Mouse (Mus musculus) MEL (cell line): Measurements from ENCODE around the gene Btbd19. TPM values are rescaled to one million over a fixed set of nuclear protein-coding genes. Genes with fewer than 3 reads are reported as not detected.
A peak's percentile ranks its signal among the peaks of the same experiment; 100 is the strongest.

ENCODE experiments used
- DNase-seq: peaks from one replicate; pipeline ENCODE4 v3.0.0; 2011; ENCODE audit warnings: low read depth, low spot score
- H3K27ac ChIP-seq: 2 replicates; pipeline ENCODE4 v1.5.1; 2012; ENCODE audit warnings: low read depth, mild to moderate bottlenecking, control low read depth, low read length, moderate library complexity; ENCODE audit not compliant: control insufficient read depth
- H3K27me3 ChIP-seq, 2 experiments: fragments of 150-350 bp in 1 of 2; sonication (generic) in 1 of 2; 2 replicates each; pipeline ENCODE4 v1.6.1; 2012; ENCODE audit warnings: low read length in 2 of 2, mild to moderate bottlenecking in 2 of 2, improper control_type of control experiment in 1 of 2, moderate library complexity in 1 of 2; ENCODE audit not compliant: insufficient read depth in 2 of 2, control insufficient read depth in 1 of 2
- H3K36me3 ChIP-seq, 2 experiments: 2 replicates each; pipeline ENCODE4 v1.6.1; 2012 to 2014; ENCODE audit warnings: low read length in 2 of 2, improper control_type of control experiment in 1 of 2, inconsistent platforms in 1 of 2, mild to moderate bottlenecking in 1 of 2; ENCODE audit not compliant: insufficient read depth in 2 of 2, control insufficient read depth in 1 of 2
- H3K4me1 ChIP-seq, 2 experiments: fragments of 150-350 bp in 1 of 2; sonication (generic) in 1 of 2; 2 replicates each; pipeline ENCODE4 v1.6.1; 2012; ENCODE audit warnings: low read length in 2 of 2, improper control_type of control experiment in 1 of 2, mild to moderate bottlenecking in 1 of 2; ENCODE audit not compliant: insufficient read depth in 2 of 2, control insufficient read depth in 1 of 2
- H3K4me3 ChIP-seq, 2 experiments: fragments of 150-350 bp in 1 of 2; sonication (generic) in 1 of 2; 2 replicates each; pipeline ENCODE4 v1.5.1; 2012; ENCODE audit warnings: low read depth in 2 of 2, low read length in 2 of 2, mild to moderate bottlenecking in 2 of 2, moderate library complexity in 2 of 2, control low read depth in 1 of 2, improper control_type of control experiment in 1 of 2; ENCODE audit not compliant: control insufficient read depth in 1 of 2, insufficient read depth in 1 of 2
- H3K79me2 ChIP-seq: 2 replicates; pipeline ENCODE4 v1.6.1; 2012; ENCODE audit warnings: mild to moderate bottlenecking, low read length, moderate library complexity; ENCODE audit not compliant: control insufficient read depth, poor library complexity, insufficient read depth
- H3K9ac ChIP-seq: 2 replicates; pipeline ENCODE4 v1.6.1; 2012; ENCODE audit warnings: low read depth, mild to moderate bottlenecking, control low read depth, low read length, moderate library complexity; ENCODE audit not compliant: control insufficient read depth, poor library complexity, severe bottlenecking
- H3K9me3 ChIP-seq: fragments of 150-350 bp; sonication (generic); replicated peaks from 2 replicates; pipeline ENCODE4 v1.6.1; 2012; ENCODE audit warnings: mild to moderate bottlenecking, low read length, improper control_type of control experiment, moderate library complexity; ENCODE audit not compliant: insufficient read depth
- BHLHE40 ChIP-seq: IDR thresholded peaks from 2 replicates; pipeline ENCODE4 v1.6.1; 2012; ENCODE audit warnings: low read depth, mild to moderate bottlenecking, inconsistent platforms, low read length, improper control_type of control experiment, borderline replicate concordance
- CHD1 ChIP-seq: IDR thresholded peaks from 2 replicates; pipeline ENCODE4 v1.6.1; 2012; ENCODE audit warnings: low read depth, mild to moderate bottlenecking, inconsistent platforms, low read length, improper control_type of control experiment
- CHD2 ChIP-seq: IDR thresholded peaks from 2 replicates; pipeline ENCODE4 v1.6.1; 2011; ENCODE audit warnings: low read length, improper control_type of control experiment
- CTCF ChIP-seq, 3 experiments: IDR thresholded peaks in 2 of 3; conservative IDR thresholded peaks in 1 of 3; 2 replicates each; pipeline ENCODE4 v1.5.1; 2011 to 2012; ENCODE audit warnings: low read length in 3 of 3, low read depth in 2 of 3, mild to moderate bottlenecking in 2 of 3, improper control_type of control experiment in 1 of 3, inconsistent platforms in 1 of 3, mixed read lengths in 1 of 3, moderate library complexity in 1 of 3; ENCODE audit not compliant: control insufficient read depth in 1 of 3, insufficient read depth in 1 of 3, poor library complexity in 1 of 3, severe bottlenecking in 1 of 3
- ELF1 ChIP-seq: IDR thresholded peaks from 2 replicates; pipeline ENCODE4 v1.6.1; 2014; ENCODE audit warnings: low read depth, mild to moderate bottlenecking, inconsistent platforms, low read length, improper control_type of control experiment, moderate library complexity
- EP300 ChIP-seq, 2 experiments: IDR thresholded peaks; 2 replicates each; pipeline ENCODE4 v1.6.1; 2011; ENCODE audit warnings: improper control_type of control experiment in 2 of 2, low read length in 2 of 2, low read depth in 1 of 2, mild to moderate bottlenecking in 1 of 2
- GABPA ChIP-seq: IDR thresholded peaks from 2 replicates; pipeline ENCODE4 v1.6.1; 2012; ENCODE audit warnings: low read depth, mild to moderate bottlenecking, inconsistent platforms, low read length, improper control_type of control experiment, moderate library complexity
- GATA1 ChIP-seq: IDR thresholded peaks from 2 replicates; pipeline ENCODE4 v1.6.1; 2011; ENCODE audit warnings: low read depth, low read length, improper control_type of control experiment
- HCFC1 ChIP-seq: IDR thresholded peaks from 2 replicates; pipeline ENCODE4 v1.6.1; 2012; ENCODE audit warnings: low read depth, mild to moderate bottlenecking, inconsistent platforms, low read length, improper control_type of control experiment, moderate library complexity
- JUND ChIP-seq: IDR thresholded peaks from 2 replicates; pipeline ENCODE4 v1.6.1; 2011; ENCODE audit warnings: low read depth, mild to moderate bottlenecking, improper control_type of control experiment, low read length
- KAT2A ChIP-seq: conservative IDR thresholded peaks from 2 replicates; pipeline ENCODE4 v1.6.1; 2012; ENCODE audit warnings: low read depth, low read length, improper control_type of control experiment, inconsistent platforms
- MAFK ChIP-seq: IDR thresholded peaks from 2 replicates; pipeline ENCODE4 v1.6.1; 2011; ENCODE audit warnings: low read depth, mild to moderate bottlenecking, low read length, improper control_type of control experiment, borderline replicate concordance
- MXI1 ChIP-seq: IDR thresholded peaks from 2 replicates; pipeline ENCODE4 v1.6.1; 2011; ENCODE audit warnings: mild to moderate bottlenecking, low read depth, low read length, improper control_type of control experiment
- MYC ChIP-seq: IDR thresholded peaks from 2 replicates; pipeline ENCODE4 v1.6.1; 2011; ENCODE audit warnings: low read depth, mild to moderate bottlenecking, low read length, improper control_type of control experiment, moderate library complexity
- NELFE ChIP-seq: IDR thresholded peaks from 2 replicates; pipeline ENCODE4 v1.6.1; 2011; ENCODE audit warnings: low read depth, low read length, improper control_type of control experiment
- NRF1 ChIP-seq: IDR thresholded peaks from 2 replicates; pipeline ENCODE4 v1.6.1; 2014; ENCODE audit warnings: low read depth, mild to moderate bottlenecking, inconsistent platforms, low read length, improper control_type of control experiment, moderate library complexity; ENCODE audit not compliant: poor library complexity, insufficient read depth, severe bottlenecking
- POLR2A ChIP-seq, 2 experiments: IDR thresholded peaks; 2 replicates each; pipeline ENCODE4 v1.6.1; 2011 to 2012; ENCODE audit warnings: low read length in 2 of 2, mild to moderate bottlenecking in 2 of 2, control low read depth in 1 of 2, improper control_type of control experiment in 1 of 2, low read depth in 1 of 2, moderate library complexity in 1 of 2; ENCODE audit not compliant: control insufficient read depth in 1 of 2, insufficient read depth in 1 of 2, poor library complexity in 1 of 2
- POLR2AphosphoS2 ChIP-seq: IDR thresholded peaks from 2 replicates; pipeline ENCODE4 v1.6.1; 2011; ENCODE audit warnings: low read length, improper control_type of control experiment
- POLR2AphosphoS5 ChIP-seq: IDR thresholded peaks from 2 replicates; pipeline ENCODE4 v1.6.1; 2012; ENCODE audit warnings: low read depth, borderline replicate concordance, mild to moderate bottlenecking, inconsistent platforms, low read length, moderate library complexity, mixed read lengths
- RCOR1 ChIP-seq: IDR thresholded peaks from 2 replicates; pipeline ENCODE4 v1.6.1; 2012; ENCODE audit warnings: low read depth, mild to moderate bottlenecking, inconsistent platforms, low read length, improper control_type of control experiment
- TBP ChIP-seq: IDR thresholded peaks from 2 replicates; pipeline ENCODE4 v1.8.0; 2011; ENCODE audit warnings: low read depth, low read length, improper control_type of control experiment
- TCF12 ChIP-seq: IDR thresholded peaks from 2 replicates; pipeline ENCODE4 v1.6.1; 2014; ENCODE audit warnings: low read depth, mild to moderate bottlenecking, inconsistent platforms, low read length, improper control_type of control experiment, moderate library complexity
- UBTF ChIP-seq: IDR thresholded peaks from 2 replicates; pipeline ENCODE4 v1.6.1; 2012; ENCODE audit warnings: low read depth, mild to moderate bottlenecking, inconsistent platforms, low read length, improper control_type of control experiment, moderate library complexity, borderline replicate concordance; ENCODE audit not compliant: insufficient read depth
- ZMIZ1 ChIP-seq: IDR thresholded peaks from 2 replicates; pipeline ENCODE4 v1.6.1; 2012; ENCODE audit warnings: low read depth, mild to moderate bottlenecking, inconsistent platforms, low read length, improper control_type of control experiment, moderate library complexity
- ZNF384 ChIP-seq: IDR thresholded peaks from 2 replicates; pipeline ENCODE4 v1.6.1; 2012; ENCODE audit warnings: low read depth, mild to moderate bottlenecking, inconsistent platforms, low read length, improper control_type of control experiment
- polyA plus RNA-seq, 2 experiments: library from polyadenylated mRNA; stranded (reverse) in 1 of 2; unstranded in 1 of 2; fragments of >175 nt in 1 of 2; fragments of >200 nt in 1 of 2; gene quantifications; 2 replicates each; pipeline versions ENCODE4 v1.2.1 to v1.2.4; 2012; ENCODE audit warnings: low replicate concordance in 2 of 2, low read depth in 1 of 2; ENCODE audit not compliant: insufficient read length in 2 of 2, insufficient read depth in 1 of 2, missing spikeins in 1 of 2
- total RNA-seq: library from RNA; depleted of rRNA; stranded (reverse); fragments of 300-350 nt; gene quantifications from 2 replicates; pipeline ENCODE4 v1.2.3, GENCODE M21; 2012

The Btbd19 gene
- total and polyA plus RNA-seq, 3 experiments, result 13.6 to 22.6 TPM; not detected in 1

GRCm38 (mm10) chr4:117124218-117124517 lies 1.4 kb downstream of the Btbd19 start:
- Histone ChIP-seq H3K4me1 (peaks cover 5 to 36% of the 10 kb centered on the region in 2 experiments), H3K9me3 (no peaks in the 10 kb centered on the region), H3K79me2 (peaks cover 13% of the 10 kb centered on the region), H3K36me3 (peaks cover 0 to 34% of the 10 kb centered on the region in 2 experiments; a peak in 2 of 4 replicates), H3K27me3 (no peaks in the 10 kb centered on the region), H3K9ac (peak overlapping the region; percentile 83), H3K4me3 (peak overlapping the region; percentile 32 to 54), H3K27ac (peak overlapping the region; percentile 100)
- no peak for DNase-seq
- TF ChIP-seq MAFK (peak; percentile 98; the same call in 1 of the 2 replicates), GATA1 (no peak), HCFC1 (no peak)

- Histone ChIP-seq H3K9ac (no peak overlapping the region), H3K4me1 (peaks cover 5 to 36% of the 10 kb centered on the region in 2 experiments)
Observed at GRCm38 (mm10) chr4:117123546-117124217, 1.8 kb downstream of the Btbd19 start.

GRCm38 (mm10) chr4:117122209-117122608 lies 3.3 kb downstream of the Btbd19 start:
- peaks cover 4 to 35% of the 10 kb centered on the region in 2 experiments for H3K4me1 ChIP-seq
- H3K27ac ChIP-seq, result no peak overlapping the region
- H3K79me2 ChIP-seq, result peaks cover 13% of the 10 kb centered on the region
- H3K9me3 ChIP-seq, result no peaks in the 10 kb centered on the region
- TF ChIP-seq NRF1, result no peak
- TF ChIP-seq MYC, result no peak
- TF ChIP-seq EP300 (IDR thresholded peaks at IDR 0.05; ENCODE audit: low read depth in 1 of 2, low read length in 2 of 2), result no peak
- no peak for TF ChIP-seq BHLHE40
- no peak for TF ChIP-seq CHD2
- no peak for TF ChIP-seq RCOR1
- no peak for TF ChIP-seq CTCF (IDR thresholded peaks at IDR 0.05 in 2 of 3, conservative IDR thresholded peaks at IDR 0.05 in 1 of 3; ENCODE audit: control insufficient read depth in 1 of 3, insufficient read depth in 1 of 3, low read depth in 2 of 3, low read length in 3 of 3, poor library complexity in 1 of 3, severe bottlenecking in 1 of 3)
- TF ChIP-seq POLR2A (IDR thresholded peaks at IDR 0.05; ENCODE audit: control insufficient read depth in 1 of 2, insufficient read depth in 1 of 2, low read depth in 1 of 2, low read length in 2 of 2, poor library complexity in 1 of 2), result no peak
- no peak for TF ChIP-seq ZNF384
- no peak for TF ChIP-seq POLR2AphosphoS5
- no peak overlapping the region for H3K9ac ChIP-seq
- DNase-seq, result no peak
- no peaks in the 10 kb centered on the region for H3K27me3 ChIP-seq
- no peak overlapping the region for H3K4me3 ChIP-seq
- peaks cover 0 to 33% of the 10 kb centered on the region in 2 experiments; a peak in 2 of 4 replicates for H3K36me3 ChIP-seq

More at GRCm38 (mm10) chr4:117123546-117124217, 1.8 kb downstream of the Btbd19 start:
- Histone ChIP-seq H3K27ac (peak overlapping the region; percentile 100), H3K79me2 (peaks cover 13% of the 10 kb centered on the region), H3K36me3 (peaks cover 0 to 34% of the 10 kb centered on the region in 2 experiments; a peak in 2 of 4 replicates), H3K27me3 (no peaks in the 10 kb centered on the region), H3K9me3 (no peaks in the 10 kb centered on the region), H3K4me3 (no peak overlapping the region)
- DNase-seq, result no peak
- TF ChIP-seq GATA1 (no peak), POLR2AphosphoS2 (no peak), KAT2A (no peak), EP300 (IDR thresholded peaks at IDR 0.05; ENCODE audit: low read depth in 1 of 2, low read length in 2 of 2) (no peak), POLR2A (IDR thresholded peaks at IDR 0.05; ENCODE audit: control insufficient read depth in 1 of 2, insufficient read depth in 1 of 2, low read depth in 1 of 2, low read length in 2 of 2, poor library complexity in 1 of 2) (no peak), MXI1 (no peak), CHD2 (no peak), GABPA (no peak), TCF12 (no peak), JUND (no peak), NRF1 (no peak), UBTF (no peak), BHLHE40 (no peak), CHD1 (no peak), TBP (no peak), POLR2AphosphoS5 (no peak), ELF1 (no peak), ZMIZ1 (no peak), NELFE (no peak)
